Mouse (Mus musculus) MEL (cell line): ENCODE results near the gene Opcml.

Experiments used
- CHD1 ChIP-seq: IDR thresholded peaks from 2 replicates; pipeline ENCODE4 v1.6.1; 2012; ENCODE audit warnings: low read depth, mild to moderate bottlenecking, inconsistent platforms, low read length, improper control_type of control experiment
- CHD2 ChIP-seq: IDR thresholded peaks from 2 replicates; pipeline ENCODE4 v1.6.1; 2011; ENCODE audit warnings: low read length, improper control_type of control experiment
- CTCF ChIP-seq, 3 experiments: IDR thresholded peaks in 2 of 3; conservative IDR thresholded peaks in 1 of 3; 2 replicates each; pipeline ENCODE4 v1.5.1; 2011 to 2012; ENCODE audit warnings: low read length in 3 of 3, low read depth in 2 of 3, mild to moderate bottlenecking in 2 of 3, improper control_type of control experiment in 1 of 3, inconsistent platforms in 1 of 3, mixed read lengths in 1 of 3, moderate library complexity in 1 of 3; ENCODE audit not compliant: control insufficient read depth in 1 of 3, insufficient read depth in 1 of 3, poor library complexity in 1 of 3, severe bottlenecking in 1 of 3
- EP300 ChIP-seq, 2 experiments: IDR thresholded peaks; 2 replicates each; pipeline ENCODE4 v1.6.1; 2011; ENCODE audit warnings: improper control_type of control experiment in 2 of 2, low read length in 2 of 2, low read depth in 1 of 2, mild to moderate bottlenecking in 1 of 2
- MAX ChIP-seq: IDR thresholded peaks from 2 replicates; pipeline ENCODE4 v1.6.1; 2011; ENCODE audit warnings: low read length, improper control_type of control experiment
- MYC ChIP-seq: IDR thresholded peaks from 2 replicates; pipeline ENCODE4 v1.6.1; 2011; ENCODE audit warnings: low read depth, mild to moderate bottlenecking, low read length, improper control_type of control experiment, moderate library complexity
- POLR2A ChIP-seq, 2 experiments: IDR thresholded peaks; 2 replicates each; pipeline ENCODE4 v1.6.1; 2011 to 2012; ENCODE audit warnings: low read length in 2 of 2, mild to moderate bottlenecking in 2 of 2, control low read depth in 1 of 2, improper control_type of control experiment in 1 of 2, low read depth in 1 of 2, moderate library complexity in 1 of 2; ENCODE audit not compliant: control insufficient read depth in 1 of 2, insufficient read depth in 1 of 2, poor library complexity in 1 of 2
- USF1 ChIP-seq: IDR thresholded peaks from 2 replicates; pipeline ENCODE4 v1.6.1; 2014; ENCODE audit warnings: low read depth, mild to moderate bottlenecking, inconsistent platforms, low read length, improper control_type of control experiment, moderate library complexity
- USF2 ChIP-seq, 2 experiments: IDR thresholded peaks; 2 replicates each; pipeline ENCODE4 v1.6.1; 2011 to 2012; ENCODE audit warnings: improper control_type of control experiment in 2 of 2, low read length in 2 of 2, borderline replicate concordance in 1 of 2, inconsistent platforms in 1 of 2, low read depth in 1 of 2, mild to moderate bottlenecking in 1 of 2; ENCODE audit not compliant: insufficient read depth in 1 of 2

DNA sequence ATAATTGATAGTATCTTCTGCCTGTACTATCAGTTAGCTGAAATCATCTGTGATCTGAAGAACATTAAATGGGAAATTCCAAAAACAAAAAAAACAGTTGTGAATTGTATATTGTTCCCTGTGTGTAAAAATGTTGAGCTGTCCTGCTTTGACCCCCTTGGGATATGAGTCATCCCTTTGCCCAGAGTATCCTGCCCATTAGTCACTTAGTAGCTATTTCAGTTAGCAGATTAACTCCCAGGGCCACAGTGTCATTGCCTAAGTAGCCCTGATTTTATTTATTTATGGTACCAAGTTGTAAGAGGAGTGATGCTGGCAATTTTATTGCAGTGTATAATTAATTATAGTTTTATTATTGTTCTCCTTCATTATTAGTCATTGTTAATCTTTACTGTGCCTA lies 788.2 kb downstream of the Opcml start:
- TF ChIP-seq EP300 (IDR thresholded peaks at IDR 0.05; ENCODE audit: low read depth in 1 of 2, low read length in 2 of 2) (no peak), USF2 (IDR thresholded peaks at IDR 0.05; ENCODE audit: borderline replicate concordance in 1 of 2, insufficient read depth in 1 of 2, low read depth in 1 of 2, low read length in 2 of 2) (no peak), POLR2A (IDR thresholded peaks at IDR 0.05; ENCODE audit: control insufficient read depth in 1 of 2, insufficient read depth in 1 of 2, low read depth in 1 of 2, low read length in 2 of 2, poor library complexity in 1 of 2) (no peak), USF1 (no peak), CTCF (IDR thresholded peaks at IDR 0.05 in 2 of 3, conservative IDR thresholded peaks at IDR 0.05 in 1 of 3; ENCODE audit: control insufficient read depth in 1 of 3, insufficient read depth in 1 of 3, low read depth in 2 of 3, low read length in 3 of 3, poor library complexity in 1 of 3, severe bottlenecking in 1 of 3) (no peak), CHD1 (no peak), MYC (no peak), MAX (no peak), CHD2 (no peak)
